Mouse (Mus musculus): ENCODE data around the gene Zfp827.

GRCm38 (mm10) chr8:79124231-79124630, 96.0 kb downstream of the Zfp827 start:
- no peak for TF ChIP-seq CTCF (conservative IDR thresholded peaks at IDR 0.05; ENCODE audit: insufficient read depth, insufficient read length, low read depth, low read length)
- TF ChIP-seq POLR2A (IDR thresholded peaks at IDR 0.05; ENCODE audit: low read depth, low read length): no peak
